Comparison of ENCODE assay signal across 15 mouse cellular contexts in the genomic region with DNA sequence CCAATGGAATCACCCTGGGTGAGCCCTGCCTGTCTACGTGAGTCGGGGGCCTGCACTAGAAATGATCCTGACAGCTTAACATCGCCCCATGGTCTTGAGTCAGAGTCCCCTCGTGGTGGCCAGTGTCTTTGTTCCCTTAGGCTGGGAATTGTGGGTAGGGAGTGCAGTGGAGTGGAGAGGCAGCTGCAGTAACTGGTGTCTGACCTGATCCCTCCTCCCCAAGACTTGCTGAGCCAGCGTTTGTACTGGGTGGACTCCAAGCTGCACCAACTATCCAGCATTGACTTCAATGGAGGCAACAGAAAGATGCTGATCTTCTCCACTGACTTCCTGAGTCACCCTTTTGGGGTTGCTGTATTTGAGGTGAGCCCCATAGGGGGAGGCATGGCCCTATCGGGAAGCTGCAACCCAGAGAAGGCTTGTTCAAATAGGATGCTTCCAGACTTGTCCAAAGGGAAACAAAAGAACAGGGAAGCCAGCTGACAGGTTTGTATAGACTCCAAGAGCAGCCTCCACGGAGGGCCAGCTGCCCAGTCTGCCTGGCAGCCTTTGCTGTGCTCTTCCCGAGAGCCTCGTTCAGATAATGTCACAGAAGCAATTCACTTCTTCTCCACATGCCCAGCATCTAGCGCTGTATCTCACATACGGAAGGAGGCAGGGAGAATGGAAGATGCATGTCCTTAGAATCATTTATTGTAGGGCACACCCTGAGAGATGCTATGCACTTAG. TPM values are rescaled to one million over a fixed set of nuclear protein-coding genes. Genes with fewer than 3 reads are reported as not detected.
DNase-seq lines count a peak whose midpoint lies in the region; ATAC-seq lines count a peak whose summit lies in the region.
"Had no signal": no experiment of that assay in that cellular context is flagged by ENCODE, and none has a peak within 500 bp of the region (broad histone marks: within the 10 kb centered on the region; RNA-seq: fewer than 3 reads in every experiment).

No protein-coding gene starts in this region.

- peaks cover 99% of the 10 kb centered on the region for H3K36me3 ChIP-seq in forebrain, embryonic 13.5 days (ENCODE audit: poor library complexity, severe bottlenecking)
- peaks cover 99% of the 10 kb centered on the region for H3K36me3 ChIP-seq in forebrain, embryonic 10.5 days (replicated peaks)
- peaks cover 98% of the 10 kb centered on the region for H3K36me3 ChIP-seq in midbrain, embryonic 14.5 days (ENCODE audit: control insufficient read depth, insufficient read depth, low read length)
- H3K36me3 ChIP-seq in midbrain, embryonic 15.5 days (replicated peaks) = peaks cover 64% of the 10 kb centered on the region
- H3K36me3 ChIP-seq: intestine, embryonic 15.5 days had no signal

- H3K27ac ChIP-seq in forebrain, embryonic 13.5 days = peak overlapping the region; percentile 32; the same call in 1 of the 2 replicates
- no peak overlapping the region for H3K27ac ChIP-seq in forebrain, embryonic 10.5 days
- 0 out of 2 replicates have a peak overlapping the region, but pooled peaks have one; percentile 27 for H3K27ac ChIP-seq in midbrain, embryonic 14.5 days (replicated peaks; ENCODE audit: low read depth, low read length)
- H3K27ac ChIP-seq in midbrain, embryonic 15.5 days = no peak overlapping the region
- H3K27ac ChIP-seq: intestine, embryonic 15.5 days; neural tube, embryonic 13.5 days had no signal

- no peak overlapping the region for H3K9ac ChIP-seq in forebrain, embryonic 13.5 days
- no peak overlapping the region for H3K9ac ChIP-seq in midbrain, embryonic 14.5 days (replicated peaks; ENCODE audit: low read length)
- H3K9ac ChIP-seq in midbrain, embryonic 15.5 days = no peak overlapping the region
- H3K9ac ChIP-seq: intestine, embryonic 15.5 days; neural tube, embryonic 13.5 days had no signal

- ATAC-seq in forebrain, embryonic 13.5 days = no peak
- ATAC-seq in midbrain, embryonic 14.5 days (ENCODE audit: low FRiP score, low TSS enrichment) = no peak
- ATAC-seq in midbrain, embryonic 15.5 days (replicated peaks) = no peak
- ATAC-seq: intestine, embryonic 15.5 days; midbrain, embryonic 16.5 days had no signal

- H3K27me3 ChIP-seq in forebrain, embryonic 13.5 days = no peaks in the 10 kb centered on the region
- H3K27me3 ChIP-seq in forebrain, embryonic 10.5 days (ENCODE audit: poor library complexity, severe bottlenecking) = no peaks in the 10 kb centered on the region
- H3K27me3 ChIP-seq in midbrain, embryonic 14.5 days (ENCODE audit: control insufficient read depth, insufficient read depth, low read length) = no peaks in the 10 kb centered on the region
- no peaks in the 10 kb centered on the region for H3K27me3 ChIP-seq in midbrain, embryonic 15.5 days (replicated peaks)
- H3K27me3 ChIP-seq: intestine, embryonic 15.5 days; neural tube, embryonic 13.5 days had no signal

- no peaks in the 10 kb centered on the region for H3K9me3 ChIP-seq in forebrain, embryonic 13.5 days (replicated peaks)
- H3K9me3 ChIP-seq in forebrain, embryonic 10.5 days = no peaks in the 10 kb centered on the region
- H3K9me3 ChIP-seq in midbrain, embryonic 14.5 days (ENCODE audit: control insufficient read depth, low read length) = no peaks in the 10 kb centered on the region
- no peaks in the 10 kb centered on the region for H3K9me3 ChIP-seq in midbrain, embryonic 15.5 days
- H3K9me3 ChIP-seq: G1E; intestine, embryonic 15.5 days; neural tube, embryonic 13.5 days had no signal

- H3K4me3 ChIP-seq in forebrain, embryonic 13.5 days = no peak overlapping the region
- no peak overlapping the region for H3K4me3 ChIP-seq in forebrain, embryonic 10.5 days
- no peak overlapping the region for H3K4me3 ChIP-seq in midbrain, embryonic 14.5 days (replicated peaks; ENCODE audit: low read depth, low read length)
- no peak overlapping the region for H3K4me3 ChIP-seq in midbrain, embryonic 15.5 days
- H3K4me3 ChIP-seq: intestine, embryonic 15.5 days; neural tube, embryonic 13.5 days had no signal

- no peaks in the 10 kb centered on the region for H3K4me1 ChIP-seq in forebrain, embryonic 13.5 days
- no peaks in the 10 kb centered on the region for H3K4me1 ChIP-seq in forebrain, embryonic 10.5 days
- no peaks in the 10 kb centered on the region for H3K4me1 ChIP-seq in midbrain, embryonic 14.5 days (ENCODE audit: control insufficient read depth, insufficient read depth, low read length)
- H3K4me1 ChIP-seq in midbrain, embryonic 15.5 days = no peaks in the 10 kb centered on the region
- H3K4me1 ChIP-seq: intestine, embryonic 15.5 days; neural tube, embryonic 13.5 days had no signal

- H3K4me2 ChIP-seq in forebrain, embryonic 13.5 days = no peak overlapping the region
- H3K4me2 ChIP-seq in midbrain, embryonic 14.5 days (ENCODE audit: low read length) = no peak overlapping the region
- no peak overlapping the region for H3K4me2 ChIP-seq in midbrain, embryonic 15.5 days
- H3K4me2 ChIP-seq: intestine, embryonic 15.5 days; neural tube, embryonic 13.5 days had no signal

- 78% methylated on average over 11 of the region's 11 CpGs for WGBS in forebrain, embryonic 13.5 days
- WGBS in forebrain, embryonic 10.5 days = 83% methylated on average over 11 of the region's 11 CpGs
- 67% methylated on average over 11 of the region's 11 CpGs for WGBS in midbrain, embryonic 14.5 days
- 70% methylated on average over 11 of the region's 11 CpGs for WGBS in midbrain, embryonic 15.5 days

- no peak for DNase-seq in forebrain, embryonic 10.5 days (ENCODE audit: extremely low spot score, low spot score)
- no peak for DNase-seq in midbrain, embryonic 14.5 days
- DNase-seq in cerebellum, postnatal 14 days = peak; percentile 60 to 72
- DNase-seq in telencephalon, adult 2 months (ENCODE audit: low read depth, low spot score) = peak; percentile 49
- no peak for DNase-seq in spleen, postnatal 10 days (ENCODE audit: low spot score in 2 of 2)
- DNase-seq in gastrocnemius, postnatal 25 days = no peak
- DNase-seq: lung, postnatal 14 days; right cerebral cortex, adult 18-20 months; thymus, adult 2 months had no signal

RNA-seq across cellular contexts. Expression of gene Magoh, which starts 22.4 kb away (rescaled TPM):
- polyA plus RNA-seq in forebrain, embryonic 13.5 days (2015; fragmentation: Nextera tagmentation; extraction: Ambion mirVana) = 196 and 224 TPM in 2 replicates
- polyA plus RNA-seq in forebrain, embryonic 10.5 days (2016; fragmentation: Nextera tagmentation; extraction: Ambion mirVana) = 245 and 247 TPM in 2 replicates
- 130 and 136 TPM in 2 replicates for polyA plus RNA-seq in midbrain, embryonic 14.5 days (2014; fragmentation: Nextera tagmentation; extraction: Ambion mirVana)
- 95.6 and 103 TPM in 2 replicates for polyA plus RNA-seq in midbrain, embryonic 15.5 days (2015; fragmentation: Nextera tagmentation; extraction: Ambion mirVana)
- 10 to 100 TPM; 19.9 to 25.8 TPM for total RNA-seq in gastrocnemius, postnatal 25 days (2021)

RNA-seq across cellular contexts. Expression of gene 0610037L13Rik, which starts 32.5 kb away (rescaled TPM):
- 116 and 118 TPM in 2 replicates for polyA plus RNA-seq in forebrain, embryonic 13.5 days (2015; fragmentation: Nextera tagmentation; extraction: Ambion mirVana)
- 102 and 105 TPM in 2 replicates for polyA plus RNA-seq in forebrain, embryonic 10.5 days (2016; fragmentation: Nextera tagmentation; extraction: Ambion mirVana)
- 96.6 and 103 TPM in 2 replicates for polyA plus RNA-seq in midbrain, embryonic 14.5 days (2014; fragmentation: Nextera tagmentation; extraction: Ambion mirVana)
- 92.4 and 96.4 TPM in 2 replicates for polyA plus RNA-seq in midbrain, embryonic 15.5 days (2015; fragmentation: Nextera tagmentation; extraction: Ambion mirVana)
- total RNA-seq in gastrocnemius, postnatal 25 days (2021) = 10 to 100 TPM; 43.6 to 48.4 TPM

RNA-seq across cellular contexts. Expression of gene Lrp8, which starts 55.1 kb away (rescaled TPM):
- polyA plus RNA-seq in forebrain, embryonic 13.5 days (2015; fragmentation: Nextera tagmentation; extraction: Ambion mirVana) = 37.2 and 42.6 TPM in 2 replicates
- 11.2 and 11.3 TPM in 2 replicates for polyA plus RNA-seq in forebrain, embryonic 10.5 days (2016; fragmentation: Nextera tagmentation; extraction: Ambion mirVana)
- polyA plus RNA-seq in midbrain, embryonic 14.5 days (2014; fragmentation: Nextera tagmentation; extraction: Ambion mirVana) = 54.3 and 58.1 TPM in 2 replicates
- 70.6 and 71.3 TPM in 2 replicates for polyA plus RNA-seq in midbrain, embryonic 15.5 days (2015; fragmentation: Nextera tagmentation; extraction: Ambion mirVana)
- total RNA-seq in gastrocnemius, postnatal 25 days (2021) = under 1 TPM in 1 of 2 experiments, not detected in 1; 0.29 TPM

Comparison
In these comparisons a context has a peak if more than half of its experiments do, and no peak if none do; other contexts are left out.
1. H3K27ac ChIP-seq: peak in forebrain, embryonic 13.5 days (single experiment) and midbrain, embryonic 14.5 days (single experiment); none in forebrain, embryonic 10.5 days (single experiment) and midbrain, embryonic 15.5 days (single experiment).
2. DNase-seq: peak in cerebellum, postnatal 14 days (2 of 2) and telencephalon, adult 2 months (single experiment); none in forebrain, embryonic 10.5 days (single experiment), midbrain, embryonic 14.5 days (single experiment), spleen, postnatal 10 days (0 of 2) and gastrocnemius, postnatal 25 days (single experiment).